Comparison of ENCODE assay signal across 7 mouse cellular contexts in the genomic region with DNA sequence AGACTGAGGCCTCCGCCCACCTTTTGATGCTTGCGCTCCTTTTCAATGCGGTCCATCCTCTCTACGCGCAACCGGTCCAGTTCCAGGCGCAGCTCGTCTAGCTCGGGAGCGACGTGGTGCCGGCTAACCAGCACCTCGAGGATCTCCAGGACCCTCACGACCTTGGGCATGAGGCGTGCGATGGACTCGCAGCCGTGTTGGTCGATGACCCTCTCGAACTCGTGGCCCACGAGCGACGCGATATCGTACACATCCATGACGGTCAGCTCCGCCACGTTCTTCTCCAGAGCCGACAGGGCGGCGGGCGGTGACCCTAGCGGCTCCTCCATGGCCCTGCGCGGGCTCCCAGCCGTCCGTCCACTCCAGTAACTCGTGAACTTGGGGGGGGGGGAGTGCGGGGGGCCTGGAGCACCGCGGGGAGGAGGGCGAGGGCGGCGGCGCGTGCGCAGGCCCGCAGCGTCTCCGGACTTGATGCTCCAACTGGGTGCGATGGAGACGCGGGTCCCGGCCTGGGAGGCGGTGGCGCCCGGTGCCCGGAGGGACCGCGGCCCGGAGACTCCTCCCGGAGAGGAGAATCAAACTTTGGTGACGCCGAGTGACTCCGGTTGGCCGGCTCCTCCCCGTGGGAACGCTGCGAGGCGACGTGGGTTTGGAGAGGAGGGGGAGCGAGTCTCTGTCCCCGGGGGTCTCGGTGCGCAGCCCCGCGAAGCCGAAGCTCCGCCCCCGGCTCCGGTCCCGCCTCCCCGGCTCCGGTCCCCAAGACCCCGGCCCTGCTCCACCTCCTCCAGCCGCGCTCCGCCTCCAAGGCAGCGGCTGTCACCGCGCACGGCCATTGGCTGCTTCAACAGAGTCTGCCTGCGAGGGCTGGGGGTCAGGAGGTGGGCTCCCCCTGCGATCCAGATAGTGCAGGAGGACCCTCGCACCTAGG. TPM values are rescaled to one million over a fixed set of nuclear protein-coding genes. Genes with fewer than 3 reads are reported as not detected.
DNase-seq lines count a peak whose midpoint lies in the region; ATAC-seq and TF ChIP-seq lines count a peak whose summit lies in the region.

A gene (minus strand): TSS at position 737 of the 928 bp plus-strand sequence.

- TF ChIP-seq POLR2A in cortical plate, adult 2 months (IDR thresholded peaks at IDR 0.05; ENCODE audit: extremely low read depth, insufficient read depth, low read length), result peak; percentile 28; the same call in 1 of the 2 replicates
- 0 out of 2 replicates have a peak, but pooled peaks have one; percentile 15 for TF ChIP-seq POLR2A in small intestine, adult 2 months (IDR thresholded peaks at IDR 0.05; ENCODE audit: low read depth, low read length)

- H3K27me3 ChIP-seq in intestine, embryonic 14.5 days (replicated peaks; ENCODE audit: control insufficient read depth, insufficient read depth, low read length), result no peaks in the 10 kb centered on the region
- no peaks in the 10 kb centered on the region for H3K27me3 ChIP-seq in small intestine, adult 2 months (ENCODE audit: control insufficient read depth, insufficient read depth, low read length)

- peak within 1 kb of the TSS; percentile 83 for H3K4me2 ChIP-seq in intestine, embryonic 14.5 days (ENCODE audit: low read length)

- DNase-seq in adrenal gland, adult (ENCODE audit: inconsistent age in 2 of 2, low spot score in 1 of 2), result peak; percentile 88 to 93
- peak; percentile 80 to 86 for DNase-seq in gastrocnemius, postnatal 36 days
- peak; percentile 88 for DNase-seq in intestine, embryonic 14.5 days (ENCODE audit: low spot score)
- DNase-seq in left cerebral cortex, postnatal 36 days (ENCODE audit: low spot score in 2 of 2), result peak; percentile 79 to 84
- DNase-seq in mesoderm, embryonic 11.5 days (ENCODE audit: low read depth, low spot score), result peak; percentile 89

- intact Hi-C loops in gastrocnemius, postnatal 36 days (cut with DNase I), result loop anchor here (5.0 kb wide), 1 partner anchor 34 kb away; no protein-coding TSS in a partner anchor
- intact Hi-C loops in left cerebral cortex, postnatal 36 days (cut with DNase I), result loop anchor here (5.0 kb wide), 1 partner anchor 49 kb away; a partner anchor contains a TSS

- H3K9me3 ChIP-seq in intestine, embryonic 14.5 days (ENCODE audit: control insufficient read depth, low read length), result no peaks in the 10 kb centered on the region

- WGBS in intestine, embryonic 14.5 days, result under 1% methylated on average over 76 of the region's 96 CpGs
- 2% methylated on average over 88 of the region's 96 CpGs for WGBS in small intestine, adult 2 months

- TF ChIP-seq CTCF in cortical plate, adult 2 months (IDR thresholded peaks at IDR 0.05; ENCODE audit: extremely low read depth, insufficient read depth, low read length), result no peak
- no peak for TF ChIP-seq CTCF in small intestine, adult 2 months (IDR thresholded peaks at IDR 0.05; ENCODE audit: extremely low read depth, insufficient read length, insufficient replicate concordance, low read depth, low read length)

- peak within 1 kb of the TSS; percentile 81 for H3K27ac ChIP-seq in cortical plate, adult 2 months (ENCODE audit: insufficient read depth, low read length)
- peak within 1 kb of the TSS; percentile 77 for H3K27ac ChIP-seq in intestine, embryonic 14.5 days (ENCODE audit: low read depth)
- H3K27ac ChIP-seq in small intestine, adult 2 months (ENCODE audit: insufficient read depth, low read depth, low read length), result peak within 1 kb of the TSS; percentile 54

- peaks cover 4% of the 10 kb centered on the region; the same call in 1 of the 2 replicates for H3K4me1 ChIP-seq in cortical plate, adult 2 months (ENCODE audit: control insufficient read depth, insufficient read depth, low read length)
- H3K4me1 ChIP-seq in intestine, embryonic 14.5 days (replicated peaks; ENCODE audit: control insufficient read depth, insufficient read depth, low read length), result peaks cover 35% of the 10 kb centered on the region
- peaks cover 8% of the 10 kb centered on the region for H3K4me1 ChIP-seq in small intestine, adult 2 months (ENCODE audit: control insufficient read depth, insufficient read depth, insufficient read length, low read length)

- H3K36me3 ChIP-seq in intestine, embryonic 14.5 days (ENCODE audit: control insufficient read depth, insufficient read depth, low read length), result no peaks in the 10 kb centered on the region
- H3K36me3 ChIP-seq in small intestine, adult 2 months (ENCODE audit: control insufficient read depth, insufficient read depth, low read length), result no peaks in the 10 kb centered on the region

- H3K4me3 ChIP-seq in cortical plate, adult 2 months (ENCODE audit: insufficient read depth, low read length), result peak within 1 kb of the TSS; percentile 92
- H3K4me3 ChIP-seq in intestine, embryonic 14.5 days (ENCODE audit: low read depth, low read length), result peak within 1 kb of the TSS; percentile 79
- H3K4me3 ChIP-seq in small intestine, adult 2 months (ENCODE audit: low read depth, low read length), result peak within 1 kb of the TSS; percentile 73

- peak within 1 kb of the TSS; percentile 69 for H3K9ac ChIP-seq in intestine, embryonic 14.5 days (ENCODE audit: low read length)

- ATAC-seq in intestine, embryonic 14.5 days (replicated peaks; ENCODE audit: low FRiP score, low TSS enrichment, low read depth), result peak; percentile 90

RNA-seq across cellular contexts. Expression of the gene that starts here (rescaled TPM):
- 55.4 and 56.5 TPM in 2 replicates for polyA plus RNA-seq in cortical plate, adult 2 months (2012; rRNA removed)
- 100 to 1,000 TPM; 197 to 200 TPM for total RNA-seq in gastrocnemius, postnatal 36 days (2021)
- 14.9 and 16.6 TPM in 2 replicates for polyA plus RNA-seq in intestine, embryonic 14.5 days (2014; fragmentation: Nextera tagmentation; extraction: Ambion mirVana)
- 10 to 100 TPM; 65.9 to 97.7 TPM for total RNA-seq in left cerebral cortex, postnatal 36 days (2021)
- polyA plus RNA-seq in small intestine, adult 2 months (2012; rRNA removed), result 2.3 and 2.9 TPM in 2 replicates

Comparison
In these comparisons a context has a peak if more than half of its experiments do, and no peak if none do; other contexts are left out.
1. Peak in every context shown above with its lines: DNase-seq, ATAC-seq, H3K4me3 ChIP-seq and H3K27ac ChIP-seq.